Mouse (Mus musculus): Measurements from ENCODE around the gene Pgc.

DNA sequence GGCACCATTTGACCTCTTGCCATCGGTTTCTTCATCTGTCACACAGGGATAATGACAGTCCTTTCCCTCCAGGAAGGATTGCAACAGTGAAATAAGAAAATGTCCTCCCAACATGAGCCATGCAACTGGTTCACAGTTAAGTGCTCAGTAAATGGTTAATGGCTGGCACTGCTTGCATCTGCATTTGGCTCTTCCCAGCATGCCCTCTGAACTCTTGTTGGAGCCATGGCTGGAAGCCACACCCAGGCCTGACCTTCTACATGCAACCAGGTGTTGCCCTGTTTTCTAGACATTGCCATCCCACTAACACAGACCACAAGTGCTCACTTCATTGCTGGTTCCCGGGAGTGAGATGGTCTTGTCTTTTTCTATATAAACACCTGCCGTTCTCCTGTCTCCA lies 18.7 kb upstream of the Pgc start:
- TF ChIP-seq CTCF (IDR thresholded peaks at IDR 0.05; ENCODE audit: extremely low read depth, insufficient read depth, insufficient read length, insufficient replicate concordance) (no peak), POLR2A (IDR thresholded peaks at IDR 0.05; ENCODE audit: low read depth, low read length) (no peak)

All from spleen, adult 2 months (tissue).